Mouse (Mus musculus): ENCODE results near the gene Fibcd1. TPM values are rescaled to one million over a fixed set of nuclear protein-coding genes. Genes with fewer than 3 reads are reported as not detected.

Fibcd1 gene
- polyA plus RNA-seq (2015; fragmentation: Nextera tagmentation; extraction: Ambion mirVana): 7.1 and 8.6 TPM in 2 replicates

- 0 out of 2 replicates have a peak, but pooled peaks have one; percentile 41 for ATAC-seq
- no peaks in the 10 kb centered on the region for H3K9me3 ChIP-seq (ENCODE audit: control insufficient read depth, low read length)
- peaks cover 27% of the 10 kb centered on the region for H3K27me3 ChIP-seq (replicated peaks; ENCODE audit: control insufficient read depth, insufficient read depth, low read length)
- under 1% methylated on average over 67 of the region's 88 CpGs for WGBS
- H3K4me3 ChIP-seq (ENCODE audit: low read length): peak within 1 kb of the TSS; percentile 64
- H3K4me1 ChIP-seq (ENCODE audit: control insufficient read depth, insufficient read depth, low read depth, low read length): peaks cover 24% of the 10 kb centered on the region
- H3K4me2 ChIP-seq (ENCODE audit: low read length): peak within 1 kb of the TSS; percentile 99
- H3K9ac ChIP-seq (ENCODE audit: low read depth, low read length): peak within 1 kb of the TSS; percentile 74
- H3K36me3 ChIP-seq (ENCODE audit: control insufficient read depth, insufficient read depth, low read length): no peaks in the 10 kb centered on the region
- H3K27ac ChIP-seq (ENCODE audit: low read depth, low read length): no peak within 1 kb of the TSS
These were observed at the start of gene Fibcd1 for GRCm38 (mm10) chr2:31845896-31846691. TSS of gene Fibcd1 (minus strand) at chr2:31846005.

- H3K27ac ChIP-seq (ENCODE audit: low read depth, low read length): no peak overlapping the region
- no peaks in the 10 kb centered on the region; the same call in 1 of the 2 replicates for H3K27me3 ChIP-seq (replicated peaks; ENCODE audit: control insufficient read depth, insufficient read depth, low read length)
- H3K36me3 ChIP-seq (ENCODE audit: control insufficient read depth, insufficient read depth, low read length): no peaks in the 10 kb centered on the region
- 57% methylated on average over 13 of the region's 13 CpGs for WGBS
- peaks cover 2% of the 10 kb centered on the region for H3K4me1 ChIP-seq (ENCODE audit: control insufficient read depth, insufficient read depth, low read depth, low read length)
- no peaks in the 10 kb centered on the region for H3K9me3 ChIP-seq (ENCODE audit: control insufficient read depth, low read length)
- H3K9ac ChIP-seq (ENCODE audit: low read depth, low read length): no peak overlapping the region
- H3K4me3 ChIP-seq (ENCODE audit: low read length): no peak overlapping the region
- ATAC-seq: no peak
- no peak overlapping the region for H3K4me2 ChIP-seq (ENCODE audit: low read length)
These were observed 48.5 kb upstream of the Fibcd1 start for GRCm38 (mm10) chr2:31894221-31894870.

DNA sequence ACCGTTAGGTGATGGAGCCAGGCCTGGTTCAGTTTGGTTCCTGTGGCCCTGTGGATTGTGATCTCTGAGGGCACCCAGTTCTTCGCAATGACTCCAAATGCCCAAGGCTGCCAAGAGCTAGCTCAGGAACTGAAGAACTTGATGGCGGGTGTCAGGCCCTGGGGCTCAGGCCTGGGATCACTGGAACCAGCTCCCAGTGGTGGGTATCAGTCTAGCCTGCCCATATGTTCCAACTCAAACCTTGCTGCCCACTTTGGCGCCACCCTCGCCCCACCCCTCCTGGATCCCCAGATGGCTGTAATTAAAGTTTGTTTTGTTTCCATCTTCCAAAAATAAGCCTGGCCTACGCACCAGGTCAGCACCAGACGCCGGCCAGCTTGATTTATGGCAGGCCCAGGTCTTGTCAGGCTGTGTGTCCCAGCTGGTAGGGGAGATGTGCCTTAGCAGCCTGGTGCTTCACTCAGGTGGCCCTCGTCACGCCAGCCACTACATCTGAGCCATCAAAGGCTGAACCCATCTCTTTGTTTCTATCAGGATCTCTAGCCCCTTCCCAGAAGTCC is 47.4 kb upstream of the Fibcd1 start:
- Histone ChIP-seq H3K27ac (ENCODE audit: low read depth, low read length) (no peak overlapping the region), H3K36me3 (ENCODE audit: control insufficient read depth, insufficient read depth, low read length) (no peaks in the 10 kb centered on the region)
- 76% methylated on average over 10 of the region's 10 CpGs for WGBS

DNA sequence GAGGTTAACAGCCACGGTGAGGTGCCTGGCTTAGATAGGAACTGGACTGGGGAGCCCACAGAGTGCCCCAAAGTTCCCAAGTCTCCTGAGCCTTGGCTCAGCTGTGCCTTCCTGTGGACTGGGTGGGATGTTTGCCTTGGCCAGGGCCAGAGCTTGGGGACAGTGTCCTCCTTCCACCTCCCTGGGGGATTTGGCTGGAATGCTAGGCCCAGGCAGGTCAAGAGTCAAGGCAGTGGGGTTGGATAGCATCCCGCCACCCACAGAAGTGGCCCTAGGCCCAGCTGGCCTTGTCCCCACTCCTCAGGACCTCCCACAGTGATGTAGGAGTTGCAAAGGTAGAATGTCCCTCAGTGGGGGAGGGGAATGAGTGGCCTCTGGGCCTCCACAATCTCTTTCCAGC is 45.4 kb upstream of the Fibcd1 start:
- Histone ChIP-seq H3K4me2 (ENCODE audit: low read length) (no peak overlapping the region), H3K27ac (ENCODE audit: low read depth, low read length) (no peak overlapping the region), H3K9me3 (ENCODE audit: control insufficient read depth, low read length) (no peaks in the 10 kb centered on the region), H3K4me3 (ENCODE audit: low read length) (no peak overlapping the region), H3K36me3 (ENCODE audit: control insufficient read depth, insufficient read depth, low read length) (no peaks in the 10 kb centered on the region), H3K4me1 (ENCODE audit: control insufficient read depth, insufficient read depth, low read depth, low read length) (peaks cover 6% of the 10 kb centered on the region), H3K9ac (ENCODE audit: low read depth, low read length) (no peak overlapping the region), H3K27me3 (replicated peaks; ENCODE audit: control insufficient read depth, insufficient read depth, low read length) (peaks cover 21% of the 10 kb centered on the region)
- ATAC-seq: no peak
- WGBS: 89% methylated on average over 2 of the region's 2 CpGs

More for the DNA sequence above, 47.4 kb upstream of the Fibcd1 start:
- Histone ChIP-seq H3K9ac (ENCODE audit: low read depth, low read length) (no peak overlapping the region), H3K9me3 (ENCODE audit: control insufficient read depth, low read length) (no peaks in the 10 kb centered on the region), H3K4me1 (ENCODE audit: control insufficient read depth, insufficient read depth, low read depth, low read length) (peaks cover 2% of the 10 kb centered on the region), H3K4me2 (ENCODE audit: low read length) (no peak overlapping the region), H3K27me3 (replicated peaks; ENCODE audit: control insufficient read depth, insufficient read depth, low read length) (peaks cover 3% of the 10 kb centered on the region; the same call in 1 of the 2 replicates), H3K4me3 (ENCODE audit: low read length) (no peak overlapping the region)
- no peak for ATAC-seq

DNA sequence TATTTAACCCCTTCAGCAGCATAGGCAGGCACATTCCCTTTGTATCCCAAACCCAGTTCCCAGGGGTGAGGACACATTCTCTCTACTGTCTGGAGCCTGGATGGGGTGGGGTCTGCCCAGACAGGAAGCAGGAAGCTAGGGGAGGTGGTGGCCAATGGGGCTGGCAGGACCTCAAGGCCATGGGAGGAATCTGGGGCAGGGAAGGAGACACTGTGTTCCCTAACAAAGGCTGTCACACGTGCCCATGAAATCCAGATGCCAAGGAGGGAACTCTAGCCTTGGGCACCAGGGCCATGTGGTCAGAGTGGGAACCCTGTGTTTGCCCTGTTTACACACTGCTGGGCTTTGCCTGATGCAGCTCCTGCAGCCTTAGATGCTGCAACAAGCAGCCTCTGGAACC is 43.1 kb upstream of the Fibcd1 start:
- Histone ChIP-seq H3K4me2 (ENCODE audit: low read length) (no peak overlapping the region; the same call in 1 of the 2 replicates), H3K36me3 (ENCODE audit: control insufficient read depth, insufficient read depth, low read length) (no peaks in the 10 kb centered on the region), H3K4me1 (ENCODE audit: control insufficient read depth, insufficient read depth, low read depth, low read length) (peaks cover 4% of the 10 kb centered on the region; the same call in 1 of the 2 replicates), H3K4me3 (ENCODE audit: low read length) (no peak overlapping the region), H3K27ac (ENCODE audit: low read depth, low read length) (no peak overlapping the region), H3K9ac (ENCODE audit: low read depth, low read length) (no peak overlapping the region), H3K9me3 (ENCODE audit: control insufficient read depth, low read length) (no peaks in the 10 kb centered on the region), H3K27me3 (replicated peaks; ENCODE audit: control insufficient read depth, insufficient read depth, low read length) (peaks cover 29% of the 10 kb centered on the region)
- WGBS: 73% methylated on average over 1 of the region's 1 CpGs
- no peak for ATAC-seq

- no peak within 1 kb of the TSS for H3K27ac ChIP-seq (ENCODE audit: low read depth, low read length)
- 7% methylated on average over 25 of the region's 26 CpGs for WGBS
- no peak for ATAC-seq
- H3K4me2 ChIP-seq (ENCODE audit: low read length): 0 out of 2 replicates have a peak within 1 kb of the TSS, but pooled peaks have one; percentile 15
- H3K4me1 ChIP-seq (ENCODE audit: control insufficient read depth, insufficient read depth, low read depth, low read length): peaks cover 4% of the 10 kb centered on the region; the same call in 1 of the 2 replicates
- H3K9ac ChIP-seq (ENCODE audit: low read depth, low read length): no peak within 1 kb of the TSS
- peak within 1 kb of the TSS; percentile 26 for H3K4me3 ChIP-seq (ENCODE audit: low read length)
- peaks cover 29% of the 10 kb centered on the region for H3K27me3 ChIP-seq (replicated peaks; ENCODE audit: control insufficient read depth, insufficient read depth, low read length)
- H3K36me3 ChIP-seq (ENCODE audit: control insufficient read depth, insufficient read depth, low read length): no peaks in the 10 kb centered on the region
- no peaks in the 10 kb centered on the region for H3K9me3 ChIP-seq (ENCODE audit: control insufficient read depth, low read length)
These were observed 41.2 kb upstream of the Fibcd1 start, which contains the start of gene Lamc3 for GRCm38 (mm10) chr2:31887030-31887429. TSS of gene Lamc3 (plus strand) at chr2:31887291.

GRCm38 (mm10) chr2:31884806-31885205 is 39.0 kb upstream of the Fibcd1 start:
- no peak for ATAC-seq
- 31% methylated on average over 6 of the region's 6 CpGs for WGBS
- H3K9me3 ChIP-seq (ENCODE audit: control insufficient read depth, low read length): no peaks in the 10 kb centered on the region
- no peak overlapping the region for H3K9ac ChIP-seq (ENCODE audit: low read depth, low read length)
- H3K4me1 ChIP-seq (ENCODE audit: control insufficient read depth, insufficient read depth, low read depth, low read length): peaks cover 6% of the 10 kb centered on the region
- no peak overlapping the region for H3K4me3 ChIP-seq (ENCODE audit: low read length)
- H3K27me3 ChIP-seq (replicated peaks; ENCODE audit: control insufficient read depth, insufficient read depth, low read length): peaks cover 32% of the 10 kb centered on the region
- H3K36me3 ChIP-seq (ENCODE audit: control insufficient read depth, insufficient read depth, low read length): no peaks in the 10 kb centered on the region
- no peak overlapping the region for H3K27ac ChIP-seq (ENCODE audit: low read depth, low read length)
- no peak overlapping the region for H3K4me2 ChIP-seq (ENCODE audit: low read length)

- Histone ChIP-seq H3K36me3 (ENCODE audit: control insufficient read depth, insufficient read depth, low read length) (no peaks in the 10 kb centered on the region), H3K4me3 (ENCODE audit: low read length) (no peak overlapping the region), H3K4me2 (ENCODE audit: low read length) (no peak overlapping the region), H3K27me3 (replicated peaks; ENCODE audit: control insufficient read depth, insufficient read depth, low read length) (peaks cover 29% of the 10 kb centered on the region), H3K9ac (ENCODE audit: low read depth, low read length) (no peak overlapping the region), H3K4me1 (ENCODE audit: control insufficient read depth, insufficient read depth, low read depth, low read length) (peaks cover 6% of the 10 kb centered on the region), H3K9me3 (ENCODE audit: control insufficient read depth, low read length) (no peaks in the 10 kb centered on the region), H3K27ac (ENCODE audit: low read depth, low read length) (no peak overlapping the region)
- ATAC-seq: no peak
- 25% methylated on average over 4 of the region's 4 CpGs for WGBS
These were observed 37.3 kb upstream of the Fibcd1 start for GRCm38 (mm10) chr2:31883061-31883460.

GRCm38 (mm10) chr2:31880868-31881267 is 35.1 kb upstream of the Fibcd1 start:
- WGBS: 6% methylated on average over 14 of the region's 14 CpGs
- no peak overlapping the region for H3K4me2 ChIP-seq (ENCODE audit: low read length)

More at GRCm38 (mm10) chr2:31880868-31881267, 35.1 kb upstream of the Fibcd1 start:
- Histone ChIP-seq H3K27ac (ENCODE audit: low read depth, low read length) (no peak overlapping the region), H3K4me3 (ENCODE audit: low read length) (no peak overlapping the region), H3K9ac (ENCODE audit: low read depth, low read length) (no peak overlapping the region), H3K27me3 (replicated peaks; ENCODE audit: control insufficient read depth, insufficient read depth, low read length) (peaks cover 8% of the 10 kb centered on the region), H3K9me3 (ENCODE audit: control insufficient read depth, low read length) (no peaks in the 10 kb centered on the region), H3K36me3 (ENCODE audit: control insufficient read depth, insufficient read depth, low read length) (no peaks in the 10 kb centered on the region), H3K4me1 (ENCODE audit: control insufficient read depth, insufficient read depth, low read depth, low read length) (peaks cover 2% of the 10 kb centered on the region; the same call in 1 of the 2 replicates)
- ATAC-seq: no peak

All from hindbrain, embryonic 16.5 days (tissue).